Mouse (Mus musculus) macrophage (primary cell): ENCODE data around the gene Dapk3. TPM values are rescaled to one million over a fixed set of nuclear protein-coding genes. Genes with fewer than 3 reads are reported as not detected.
"Not testable (repeated sequence)": the region's sequence is repeated elsewhere in the genome, so short reads cannot be mapped to it uniquely, and the experiment has no call there.

Experiments
- H3K27ac ChIP-seq: fragments of 350-480 bp; formaldehyde crosslinking; 2 replicates; pipeline ENCODE4 v1.9.0; 2021
- H3K36me3 ChIP-seq: fragments of 350-480 bp; formaldehyde crosslinking; 2 replicates; pipeline ENCODE4 v1.9.0; 2021; ENCODE audit errors: inconsistent target
- H3K4me3 ChIP-seq: fragments of 350-480 bp; formaldehyde crosslinking; 2 replicates; pipeline ENCODE4 v1.9.0; 2021; ENCODE audit errors: inconsistent target
- H3K79me2 ChIP-seq: fragments of 350-480 bp; formaldehyde crosslinking; 2 replicates; pipeline ENCODE4 v1.9.0; 2021; ENCODE audit errors: inconsistent target
- WGBS: methylation state at CpG from one replicate; pipeline ENCODE4 v1.1.7; 2026; ENCODE audit warnings: inconsistent platforms; ENCODE audit not compliant: missing documents; 5-methylcytosine and 5-hydroxymethylcytosine counted together
- polyA plus RNA-seq: library from polyadenylated mRNA; stranded (reverse); fragments of 250-400 nt; gene quantifications from 3 replicates; pipeline ENCODE4 v1.2.4, GENCODE M21; 2018; ENCODE audit warnings: inconsistent platforms

The Dapk3 gene
- polyA plus RNA-seq, 1 experiment from 2014 or later: 57.0 TPM

DNA sequence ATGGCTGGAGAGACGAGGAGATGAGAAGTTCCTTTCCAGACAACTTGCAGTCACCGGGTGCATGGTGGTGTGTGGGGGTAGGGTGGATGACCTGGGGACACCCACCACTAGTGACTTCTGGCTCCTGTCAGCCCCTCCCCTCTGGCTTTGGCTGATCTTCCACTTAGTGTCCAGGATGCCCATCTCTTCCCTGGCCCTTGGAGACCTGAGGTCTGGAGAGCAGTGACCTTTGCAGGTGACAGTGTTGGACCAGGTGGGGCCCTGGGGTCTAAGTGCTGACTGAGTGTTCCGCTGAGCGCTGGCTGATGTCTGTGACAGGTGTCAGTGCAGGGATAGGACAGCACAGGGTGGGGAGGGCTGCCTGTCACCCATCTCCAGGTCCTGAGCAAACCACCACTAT lies 12.5 kb downstream of the Dapk3 start:
- Histone ChIP-seq H3K4me3 (no peak overlapping the region), H3K79me2 (no peaks in the 10 kb centered on the region), H3K36me3 (no peaks in the 10 kb centered on the region), H3K27ac (no peak overlapping the region)
- 82% methylated on average over 4 of the region's 4 CpGs for WGBS

GRCm38 (mm10) chr10:81196470-81197065 lies 13.8 kb downstream of the Dapk3 start:
- 81% methylated on average over 11 of the region's 11 CpGs for WGBS
- Histone ChIP-seq H3K27ac (no peak overlapping the region), H3K4me3 (no peak overlapping the region), H3K79me2 (no peaks in the 10 kb centered on the region), H3K36me3 (no peaks in the 10 kb centered on the region)

- no peaks in the 10 kb centered on the region for H3K36me3 ChIP-seq
- no peak overlapping the region for H3K4me3 ChIP-seq
- no peaks in the 10 kb centered on the region for H3K79me2 ChIP-seq
- WGBS: 65% methylated on average over 6 of the region's 6 CpGs
- no peak overlapping the region for H3K27ac ChIP-seq
Measured at GRCm38 (mm10) chr10:81197305-81197704, 14.5 kb downstream of the Dapk3 start.

DNA sequence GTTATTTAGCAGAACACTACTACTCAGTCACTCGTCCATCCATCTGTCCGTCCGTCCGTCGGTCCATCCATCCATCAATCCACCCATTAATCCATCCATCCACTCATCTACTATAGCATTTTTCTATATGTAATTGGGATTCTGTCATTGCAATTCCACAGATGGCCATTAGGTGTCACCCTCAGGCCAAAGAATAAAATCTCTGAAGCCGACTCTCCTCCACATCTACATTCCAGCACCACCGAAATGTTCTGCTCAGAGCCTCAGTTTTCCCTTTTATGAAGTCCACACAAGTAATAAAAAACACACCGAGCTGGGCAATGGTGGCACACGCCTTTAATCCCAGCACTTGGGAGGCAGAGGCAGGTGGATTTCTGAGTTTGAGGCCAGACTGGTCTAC lies 15.4 kb downstream of the Dapk3 start:
- H3K4me3 ChIP-seq: no peak overlapping the region
- H3K36me3 ChIP-seq: no peaks in the 10 kb centered on the region
- H3K79me2 ChIP-seq: no peaks in the 10 kb centered on the region
- no peak overlapping the region for H3K27ac ChIP-seq
- 0% methylated on average over 9 of the region's 9 CpGs for WGBS

DNA sequence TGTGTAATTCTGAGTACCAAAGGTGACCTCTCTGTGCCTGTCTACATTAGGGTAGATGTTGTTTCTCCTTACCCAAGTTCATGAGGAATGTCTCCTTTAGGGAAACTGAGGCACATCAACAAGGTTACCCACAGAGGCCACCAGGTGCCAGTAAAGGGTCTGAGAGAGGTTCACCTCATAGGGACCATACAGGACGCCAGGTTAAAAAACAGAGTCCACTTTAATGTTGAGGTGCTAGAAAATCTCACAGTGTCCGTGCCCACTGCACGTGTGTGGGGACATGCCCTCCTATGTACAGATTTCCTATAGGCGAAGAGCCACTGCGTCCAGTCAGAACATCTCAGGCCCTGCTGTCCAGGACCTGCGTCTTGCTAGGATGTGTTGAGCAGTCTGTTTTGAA lies 16.2 kb downstream of the Dapk3 start:
- WGBS: 92% methylated on average over 6 of the region's 6 CpGs
- Histone ChIP-seq H3K27ac (no peak overlapping the region), H3K79me2 (no peaks in the 10 kb centered on the region), H3K4me3 (no peak overlapping the region), H3K36me3 (no peaks in the 10 kb centered on the region)

- no peak overlapping the region for H3K27ac ChIP-seq
- no peaks in the 10 kb centered on the region for H3K36me3 ChIP-seq
- H3K79me2 ChIP-seq: no peaks in the 10 kb centered on the region
- no peak overlapping the region for H3K4me3 ChIP-seq
- 92% methylated on average over 13 of the region's 13 CpGs for WGBS
Measured at GRCm38 (mm10) chr10:81200141-81200540, 17.3 kb downstream of the Dapk3 start.

DNA sequence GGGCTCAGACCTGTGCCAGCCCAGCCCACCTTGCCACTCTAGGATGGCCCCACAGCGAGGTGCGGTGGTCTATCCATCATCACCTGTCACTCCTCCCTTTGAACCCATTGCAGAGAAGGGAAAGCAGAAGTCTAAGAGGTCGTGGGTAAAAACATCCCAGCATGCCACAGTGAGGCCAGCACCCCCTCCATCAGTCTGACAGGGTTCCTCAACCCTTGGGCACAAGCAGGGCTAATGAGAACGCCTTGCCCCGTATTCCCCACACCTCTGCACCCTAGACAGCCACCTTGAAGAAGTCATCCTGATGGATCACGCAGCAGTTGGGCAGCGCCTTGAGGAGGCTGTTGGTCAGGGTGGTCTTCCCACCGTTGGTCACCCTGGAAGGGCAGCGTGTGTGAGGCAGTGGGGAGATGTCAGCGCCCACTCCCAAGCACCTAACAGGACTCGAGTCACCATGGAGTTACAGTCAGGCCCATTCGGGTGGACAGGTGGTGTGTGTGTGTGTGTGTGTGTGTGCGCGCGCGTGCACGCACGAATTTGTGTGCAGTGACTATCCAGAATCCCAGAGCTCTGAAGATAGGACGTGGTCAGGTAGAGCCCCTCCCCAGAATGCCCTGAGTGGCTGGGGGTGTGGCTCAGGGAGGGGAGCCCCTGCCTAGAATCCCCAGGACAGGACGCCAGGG lies 17.9 kb downstream of the Dapk3 start:
- Histone ChIP-seq H3K27ac (no peak overlapping the region), H3K79me2 (no peaks in the 10 kb centered on the region), H3K4me3 (no peak overlapping the region)

DNA sequence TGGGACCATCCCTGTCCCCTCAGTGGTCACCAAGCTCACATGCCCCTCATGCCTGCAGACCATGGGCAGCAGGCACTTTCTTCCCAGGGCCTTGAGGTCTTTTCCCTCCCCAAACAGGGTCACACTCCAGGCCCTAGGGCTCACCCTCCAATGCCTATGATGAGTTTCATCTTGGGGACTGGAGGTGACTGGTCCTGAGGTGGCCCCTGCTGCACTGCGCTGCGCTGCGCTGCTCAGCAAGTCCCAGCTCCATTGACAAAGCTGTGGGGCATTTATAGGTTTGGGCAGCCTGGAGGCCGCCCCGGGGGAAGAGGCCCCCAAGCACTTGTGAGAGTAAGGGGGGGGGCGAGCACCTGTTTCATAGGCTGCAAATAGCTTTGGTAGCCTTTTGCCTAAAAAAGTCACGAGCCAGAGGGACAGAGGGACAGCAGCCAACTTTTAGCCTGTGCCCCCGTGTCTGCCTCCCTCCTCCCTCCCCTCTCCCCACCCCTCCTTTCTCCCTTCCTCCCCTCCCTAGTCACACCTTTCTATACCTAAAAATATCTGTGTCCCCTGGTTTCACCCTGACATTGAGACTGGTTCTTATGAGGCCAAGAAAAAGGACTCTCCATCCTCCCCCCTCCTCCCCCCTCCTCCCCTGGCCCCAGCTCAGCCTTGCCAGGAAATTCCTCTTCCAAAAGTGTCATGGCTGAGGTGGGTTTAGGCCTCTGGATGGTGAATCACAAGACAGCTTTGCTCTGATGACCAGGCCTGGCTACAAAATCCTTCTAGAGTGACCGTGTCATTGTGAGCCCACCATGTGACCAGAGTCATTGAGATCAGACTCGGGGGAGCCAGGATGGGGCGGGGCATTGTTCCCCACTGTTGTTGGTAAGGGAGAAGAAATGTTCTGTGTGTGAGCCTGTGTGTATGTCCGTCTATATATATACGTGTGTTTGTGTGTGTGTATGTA lies 19.3 kb downstream of the Dapk3 start, which contains the start of gene Nmrk2:
Nmrk2 (minus strand) TSS at position 245 of the 952 bp plus-strand sequence.
- Histone ChIP-seq H3K27ac (no peak within 1 kb of the TSS), H3K36me3 (no peaks in the 10 kb centered on the region), H3K4me3 (no peak within 1 kb of the TSS), H3K79me2 (no peaks in the 10 kb centered on the region)
- 81% methylated on average over 13 of the region's 13 CpGs for WGBS

More for the DNA sequence above, 17.9 kb downstream of the Dapk3 start:
- WGBS: 85% methylated on average over 19 of the region's 20 CpGs
- no peaks in the 10 kb centered on the region for H3K36me3 ChIP-seq

DNA sequence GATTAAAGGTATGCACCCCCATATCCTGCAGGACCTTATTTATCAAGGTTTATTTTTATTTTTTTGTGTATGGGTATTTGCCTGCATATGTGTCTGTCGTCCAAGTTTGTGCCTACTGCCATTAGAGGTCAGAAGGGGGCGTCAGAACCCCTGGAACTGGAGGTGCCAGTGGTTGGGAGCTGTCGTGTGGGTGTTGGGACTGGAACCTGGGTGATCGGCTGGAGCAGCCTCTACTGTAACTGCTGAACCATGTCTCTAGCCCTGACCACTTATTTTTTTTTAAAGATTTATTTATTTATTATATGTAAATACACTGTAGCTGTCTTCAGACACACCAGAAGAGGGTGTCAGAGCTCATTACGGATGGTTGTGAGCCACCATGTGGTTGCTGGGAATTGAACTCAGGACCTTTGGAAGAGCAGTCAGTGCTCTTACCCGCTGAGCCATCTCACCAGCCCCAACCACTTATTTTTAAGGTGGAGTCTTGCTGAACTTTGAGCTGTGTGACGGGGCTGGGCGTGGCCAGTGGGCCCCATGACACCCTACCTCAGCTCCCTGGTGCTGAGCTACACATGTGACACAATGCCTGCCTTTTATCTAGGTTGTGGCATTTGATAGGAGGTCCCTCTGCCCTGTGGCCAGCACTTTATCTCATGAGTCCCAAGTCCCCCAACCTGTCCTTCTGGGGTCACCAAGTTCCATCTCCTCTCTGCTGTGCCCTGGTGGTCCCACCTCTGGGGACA lies 20.3 kb downstream of the Dapk3 start:
- no peaks in the 10 kb centered on the region for H3K36me3 ChIP-seq
- H3K27ac ChIP-seq: no peak overlapping the region
- no peak overlapping the region for H3K4me3 ChIP-seq
- no peaks in the 10 kb centered on the region for H3K79me2 ChIP-seq
- 82% methylated on average over 7 of the region's 8 CpGs for WGBS

DNA sequence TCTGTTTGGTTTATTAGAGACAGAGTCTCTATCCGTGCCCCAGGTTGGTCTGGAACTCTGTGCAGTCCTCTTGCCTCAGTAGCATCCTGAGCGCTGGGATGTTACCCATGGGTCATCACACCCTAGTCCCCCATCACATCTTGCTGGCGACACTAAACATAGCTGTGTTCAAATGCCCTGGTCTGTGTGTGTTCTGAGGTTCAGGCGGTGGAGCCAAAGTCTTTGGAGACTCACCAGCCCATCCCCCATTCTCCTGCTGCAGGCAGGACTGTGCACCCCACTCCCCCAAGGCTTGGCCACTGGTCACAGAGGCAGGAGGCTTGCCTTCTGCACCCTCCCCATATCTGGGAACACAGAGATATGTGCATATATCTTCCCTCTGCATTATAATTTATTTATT lies 21.3 kb downstream of the Dapk3 start:
- Histone ChIP-seq H3K36me3 (no peaks in the 10 kb centered on the region), H3K79me2 (no peaks in the 10 kb centered on the region), H3K27ac (no peak overlapping the region), H3K4me3 (no peak overlapping the region)
- WGBS: 96% methylated on average over 4 of the region's 4 CpGs

GRCm38 (mm10) chr10:81210154-81210553 lies 27.3 kb downstream of the Dapk3 start:
- H3K36me3 ChIP-seq: no peaks in the 10 kb centered on the region
- no peak overlapping the region for H3K4me3 ChIP-seq
- H3K27ac ChIP-seq: no peak overlapping the region
- WGBS: 90% methylated on average over 5 of the region's 5 CpGs
- H3K79me2 ChIP-seq: no peaks in the 10 kb centered on the region

- Histone ChIP-seq H3K4me3 (no peak overlapping the region), H3K79me2 (no peaks in the 10 kb centered on the region), H3K36me3 (no peaks in the 10 kb centered on the region), H3K27ac (no peak overlapping the region)
- WGBS: 65% methylated on average over 6 of the region's 6 CpGs
Measured at GRCm38 (mm10) chr10:81216260-81216659, 33.5 kb downstream of the Dapk3 start.

DNA sequence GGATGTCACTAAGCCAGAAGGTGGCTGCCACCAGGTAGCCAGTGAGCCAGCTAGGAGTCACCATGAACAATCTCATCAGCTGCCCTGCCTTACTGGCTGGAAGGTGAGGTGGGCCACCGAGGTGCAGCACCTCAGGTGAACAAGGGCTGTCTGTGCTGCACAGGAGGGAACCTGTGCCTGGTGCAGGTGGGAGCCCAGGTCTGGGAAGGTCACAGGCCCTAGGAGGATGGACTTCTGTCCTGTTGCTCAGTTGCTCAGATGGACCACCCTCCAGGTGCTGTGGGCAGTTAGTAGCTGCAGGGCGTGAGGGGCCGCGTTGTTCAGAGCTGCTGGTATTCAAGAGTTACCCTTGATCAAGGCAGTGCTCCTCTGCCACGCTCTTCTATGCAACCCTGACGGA lies 34.0 kb downstream of the Dapk3 start:
- 83% methylated on average over 6 of the region's 6 CpGs for WGBS
- Histone ChIP-seq H3K79me2 (no peaks in the 10 kb centered on the region), H3K4me3 (no peak overlapping the region), H3K27ac (no peak overlapping the region), H3K36me3 (no peaks in the 10 kb centered on the region)

DNA sequence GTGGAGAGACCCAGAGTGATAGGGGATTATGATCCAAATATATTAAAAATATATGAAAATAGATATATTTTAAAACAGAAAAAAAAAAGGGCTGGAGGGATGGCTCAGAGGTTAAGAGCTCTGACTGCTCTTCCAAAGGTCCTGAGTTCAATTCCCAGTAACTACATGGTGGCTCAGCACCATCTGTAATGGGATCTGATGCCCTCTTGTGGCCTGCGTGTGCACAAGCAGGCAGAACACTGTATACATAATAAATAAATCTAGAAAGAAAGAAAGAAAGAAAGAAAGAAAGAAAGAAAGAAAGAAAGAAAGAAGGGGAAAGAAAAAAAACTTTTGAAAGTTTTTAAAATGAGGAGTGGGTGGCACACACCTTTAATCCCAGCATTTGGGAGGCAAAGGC lies 34.5 kb downstream of the Dapk3 start:
- not testable (repeated sequence) for H3K79me2 ChIP-seq, H3K36me3 ChIP-seq, H3K27ac ChIP-seq, H3K4me3 ChIP-seq
- WGBS: no CpG with 5 or more reads among the region's 1 CpGs
